Mouse (Mus musculus) brain, embryonic 14.5 days (tissue): ENCODE data around the gene 6330409D20Rik.

ENCODE experiments used
- CTCF ChIP-seq: fragments of 200-500 bp; IDR thresholded peaks from 2 replicates; pipeline ENCODE4 v1.5.1; 2012; ENCODE audit warnings: inconsistent platforms, mild to moderate bottlenecking, moderate library complexity, borderline replicate concordance; ENCODE audit not compliant: insufficient read depth, insufficient read length; ENCODE audit errors: extremely low read depth
- POLR2A ChIP-seq: fragments of 200-500 bp; IDR thresholded peaks from 2 replicates; pipeline ENCODE4 v1.6.1; 2012; ENCODE audit warnings: mild to moderate bottlenecking, inconsistent platforms, borderline replicate concordance; ENCODE audit not compliant: poor library complexity, insufficient read depth, insufficient read length, severe bottlenecking; ENCODE audit errors: extremely low read depth

DNA sequence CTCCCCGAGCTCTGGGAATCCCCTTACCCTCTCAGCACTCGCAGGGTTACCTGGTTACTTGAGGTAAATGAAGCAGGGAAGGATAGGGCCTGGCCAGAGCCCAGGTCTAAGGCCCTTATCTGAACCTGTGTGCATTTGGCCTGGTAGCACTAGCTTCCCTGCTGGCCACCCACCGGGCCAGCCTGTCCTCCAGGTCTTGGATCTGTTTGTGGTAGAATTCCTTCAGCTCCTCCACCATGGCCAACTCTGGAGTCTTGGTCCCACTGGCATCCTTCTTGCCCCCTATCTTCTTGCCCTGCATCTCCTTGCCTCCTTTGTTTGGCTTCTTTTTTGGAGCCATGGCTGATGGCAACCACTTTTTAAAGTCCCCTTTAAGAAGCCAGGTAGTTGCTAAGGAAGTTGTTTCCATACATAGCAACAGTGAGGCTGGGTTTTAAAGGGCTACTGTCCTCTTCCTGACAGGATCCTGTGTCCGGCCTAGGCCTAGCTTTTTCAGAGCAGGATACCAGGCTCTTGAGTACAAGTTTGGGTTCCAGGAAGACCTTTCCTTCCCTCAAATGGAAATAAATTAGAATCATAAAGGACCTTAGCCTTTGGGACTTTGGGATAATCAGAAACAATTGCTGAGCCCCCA, 43.3 kb upstream of the 6330409D20Rik start, which contains the start of gene Cfap157:
- TF ChIP-seq CTCF (no peak), POLR2A (no peak)
